Mouse (Mus musculus) adrenal gland, postnatal 4 days (tissue): ENCODE data around the gene Kcnip1. TPM values are rescaled to one million over a fixed set of nuclear protein-coding genes. Genes with fewer than 3 reads are reported as not detected.

ENCODE experiments used
- DNase-seq, 2 experiments: peaks; one replicate each; pipeline ENCODE4 v3.0.0; 2021 to 2022; ENCODE audit warnings: low spot score in 2 of 2, mixed read lengths in 2 of 2
- total RNA-seq, 2 experiments: library from RNA; stranded (reverse); gene quantifications; 2 replicates each; pipeline ENCODE4 v1.2.3; 2021

Kcnip1 gene
- total RNA-seq, 2 experiments from 2014 or later, result 6.6 to 7.3 TPM

DNA sequence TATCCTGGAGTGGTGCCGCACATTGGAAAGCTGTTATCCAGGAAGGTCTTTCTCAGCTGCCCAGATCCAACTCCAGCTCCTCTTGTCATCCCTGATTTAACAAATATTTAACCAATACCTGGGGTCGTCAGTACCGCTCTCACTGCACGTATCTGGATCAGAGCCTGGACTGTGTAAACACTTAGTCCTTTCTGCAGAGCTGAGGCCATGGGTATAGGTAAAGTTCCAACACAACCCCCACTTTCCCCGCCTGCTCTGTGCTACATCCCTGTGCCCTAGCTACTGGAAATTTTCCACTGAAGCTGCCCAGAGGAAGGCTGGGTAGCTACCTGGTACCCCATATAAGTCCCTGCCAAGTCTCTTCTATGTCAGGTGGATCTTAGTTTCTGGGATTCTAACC, 3.0 kb downstream of the Kcnip1 start:
- no peak for DNase-seq

DNA sequence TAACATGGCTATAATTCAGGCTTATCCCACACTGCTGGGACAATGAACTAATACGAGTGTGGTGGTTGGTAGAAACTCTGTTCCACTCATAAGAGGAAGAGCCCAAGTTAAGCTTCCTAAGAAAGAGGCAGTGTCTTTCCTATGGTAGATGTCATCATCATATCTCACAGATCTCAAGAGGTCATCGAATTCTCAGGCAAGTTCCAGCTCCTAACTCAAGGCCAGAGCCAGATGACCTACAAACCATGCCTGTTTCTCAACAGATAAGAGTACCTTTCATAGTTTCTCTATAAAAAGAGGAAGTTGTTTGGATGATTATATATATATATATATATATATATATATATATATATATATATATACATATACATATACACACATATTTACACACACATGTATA, 6.4 kb downstream of the Kcnip1 start:
- no peak for DNase-seq

DNA sequence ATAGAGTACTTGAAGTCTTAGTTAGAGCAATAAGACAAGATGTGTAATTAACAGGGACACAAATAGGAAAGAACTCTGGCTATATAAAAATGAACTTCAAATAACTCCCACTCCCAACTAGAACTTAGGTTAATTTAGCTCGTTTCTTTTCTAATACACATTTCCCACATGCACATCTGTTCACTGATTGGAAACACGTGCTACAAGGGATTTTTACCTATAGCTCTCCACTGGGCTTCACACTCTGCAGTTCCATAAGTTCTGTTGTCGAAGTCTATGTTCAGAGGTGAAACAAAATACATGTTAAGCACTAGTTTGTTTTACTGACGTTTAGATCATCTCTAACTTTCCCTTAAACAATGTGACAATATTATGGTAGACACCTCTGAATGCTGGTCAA, 12.8 kb downstream of the Kcnip1 start:
- no peak for DNase-seq

DNA sequence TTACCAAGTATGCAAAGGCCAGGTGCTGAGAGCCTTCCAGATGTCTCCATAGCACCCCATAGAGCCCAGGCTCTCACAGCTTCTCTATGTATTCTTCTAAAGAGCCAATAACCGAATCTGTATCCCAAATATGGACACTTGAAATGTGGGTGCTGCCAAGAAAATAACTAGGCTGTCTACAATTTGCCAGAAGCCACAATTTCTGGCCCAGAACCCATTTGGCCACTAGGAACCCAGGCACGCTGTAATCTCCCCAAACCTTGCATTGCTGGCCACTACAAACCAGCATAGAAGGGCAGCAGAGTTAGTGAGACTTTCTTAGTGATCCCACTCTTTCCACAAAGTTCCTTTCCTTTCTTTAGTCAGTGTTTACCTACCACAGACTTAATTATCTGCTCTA, 17.8 kb downstream of the Kcnip1 start:
- DNase-seq, result no peak

DNA sequence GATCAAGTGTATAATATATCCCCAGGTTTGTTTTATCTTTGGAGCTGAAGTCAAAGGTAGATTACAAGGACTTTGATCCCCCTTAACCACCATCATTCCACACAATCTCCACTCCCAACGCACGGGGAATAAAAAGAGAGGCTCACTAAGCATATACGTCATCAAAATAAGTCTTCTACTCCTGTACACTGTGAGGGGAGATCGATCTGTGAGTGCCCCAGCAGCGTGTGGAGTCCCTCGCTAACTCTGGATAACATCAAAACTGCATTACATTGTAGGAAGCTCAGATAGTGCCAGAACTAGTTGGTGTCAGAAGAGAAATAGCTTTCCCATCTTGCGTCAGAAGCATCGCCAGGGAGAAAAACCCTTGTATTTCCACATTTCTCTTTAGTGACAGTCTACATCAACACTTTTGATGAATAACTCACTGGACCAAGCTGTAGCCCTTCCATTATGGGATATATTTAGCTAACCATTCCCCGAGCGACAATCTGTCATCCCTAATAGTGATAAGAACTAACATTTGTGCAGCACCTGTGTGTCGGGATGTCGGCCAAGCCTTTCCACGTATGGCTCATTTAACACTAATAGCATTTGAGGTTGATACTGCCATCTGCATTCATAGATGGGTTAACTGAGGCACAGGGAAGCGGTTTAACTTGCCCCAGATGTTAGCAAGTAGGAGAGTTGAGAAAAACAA, 18.5 kb downstream of the Kcnip1 start:
- DNase-seq, result no peak

DNA sequence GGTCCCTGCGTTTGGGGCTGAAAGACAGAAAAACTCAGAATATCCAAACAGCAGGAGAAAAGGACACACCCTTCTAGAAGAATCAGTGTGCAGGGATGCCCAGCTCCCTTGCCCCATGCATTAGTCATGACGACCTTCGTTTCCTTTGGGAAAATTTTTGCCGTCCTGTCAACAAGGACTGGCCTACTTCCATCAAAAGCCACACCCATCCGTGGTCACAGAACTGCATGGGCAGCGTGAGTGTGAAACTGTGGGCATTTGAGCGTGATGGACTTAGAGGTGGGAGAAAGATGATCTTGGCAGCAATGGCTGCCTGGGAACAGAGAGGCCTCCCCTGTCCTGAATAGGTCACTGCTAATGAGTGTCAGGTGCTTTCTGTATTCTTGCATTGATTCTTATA, 20.8 kb downstream of the Kcnip1 start:
- no peak for DNase-seq

DNA sequence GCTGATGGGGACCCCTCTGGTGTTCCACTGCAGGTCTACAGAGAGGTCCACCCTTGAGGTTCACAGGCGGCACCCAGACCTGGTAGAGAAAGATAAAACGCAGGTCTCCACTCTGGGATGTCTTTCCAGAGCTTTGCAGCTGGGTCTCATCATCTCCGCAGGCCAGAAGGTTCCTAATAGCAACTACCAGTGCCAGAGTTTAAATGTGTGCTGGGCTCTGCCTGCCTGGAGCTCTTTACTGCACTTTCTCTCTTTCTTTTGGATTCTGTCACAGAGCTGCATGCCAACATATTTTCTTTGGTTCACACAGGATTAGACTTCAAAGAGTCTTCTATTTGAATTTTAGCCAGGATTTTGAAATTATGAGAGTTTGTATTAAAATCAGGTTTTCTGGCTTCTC, 23.8 kb downstream of the Kcnip1 start:
- DNase-seq, result no peak

DNA sequence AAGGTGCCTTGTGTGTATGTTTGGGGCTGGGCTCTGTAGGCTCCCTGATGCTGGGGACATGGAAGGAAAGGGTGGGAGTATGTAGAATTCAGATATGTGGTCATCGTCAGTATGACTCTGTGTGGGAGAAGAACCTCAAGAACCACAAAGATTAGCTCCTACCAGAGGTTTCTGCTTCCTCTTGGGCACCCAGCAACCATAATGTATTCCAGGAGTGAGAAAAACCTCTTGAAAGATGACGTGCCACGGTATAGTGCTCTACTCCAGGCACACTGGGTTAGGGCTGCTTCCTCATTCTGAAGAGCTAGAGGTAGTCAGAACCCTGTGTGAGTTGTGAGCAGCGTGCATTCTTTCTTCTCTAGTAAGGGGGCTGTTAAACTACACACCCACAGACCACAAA, 25.2 kb downstream of the Kcnip1 start:
- no peak for DNase-seq

DNA sequence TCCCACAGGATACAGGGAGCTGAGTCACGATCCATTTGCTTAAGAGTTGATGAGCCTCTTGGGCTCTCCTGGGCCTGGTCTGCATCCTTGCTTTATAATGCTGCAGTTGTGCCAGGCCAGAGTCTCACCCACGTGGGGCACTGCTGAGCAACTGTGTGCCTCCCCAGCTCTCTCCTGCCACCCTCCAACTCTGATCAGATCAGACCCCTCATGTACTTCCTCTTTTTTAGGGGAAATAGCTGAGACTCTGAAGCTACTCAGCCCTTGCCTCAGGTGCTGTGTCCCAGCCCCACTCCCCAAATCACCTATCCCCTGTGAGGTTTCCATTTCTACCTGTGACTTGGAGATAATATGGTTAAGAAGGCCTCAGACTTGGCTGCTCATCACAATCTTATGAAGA, 27.6 kb downstream of the Kcnip1 start:
- DNase-seq, result no peak

DNA sequence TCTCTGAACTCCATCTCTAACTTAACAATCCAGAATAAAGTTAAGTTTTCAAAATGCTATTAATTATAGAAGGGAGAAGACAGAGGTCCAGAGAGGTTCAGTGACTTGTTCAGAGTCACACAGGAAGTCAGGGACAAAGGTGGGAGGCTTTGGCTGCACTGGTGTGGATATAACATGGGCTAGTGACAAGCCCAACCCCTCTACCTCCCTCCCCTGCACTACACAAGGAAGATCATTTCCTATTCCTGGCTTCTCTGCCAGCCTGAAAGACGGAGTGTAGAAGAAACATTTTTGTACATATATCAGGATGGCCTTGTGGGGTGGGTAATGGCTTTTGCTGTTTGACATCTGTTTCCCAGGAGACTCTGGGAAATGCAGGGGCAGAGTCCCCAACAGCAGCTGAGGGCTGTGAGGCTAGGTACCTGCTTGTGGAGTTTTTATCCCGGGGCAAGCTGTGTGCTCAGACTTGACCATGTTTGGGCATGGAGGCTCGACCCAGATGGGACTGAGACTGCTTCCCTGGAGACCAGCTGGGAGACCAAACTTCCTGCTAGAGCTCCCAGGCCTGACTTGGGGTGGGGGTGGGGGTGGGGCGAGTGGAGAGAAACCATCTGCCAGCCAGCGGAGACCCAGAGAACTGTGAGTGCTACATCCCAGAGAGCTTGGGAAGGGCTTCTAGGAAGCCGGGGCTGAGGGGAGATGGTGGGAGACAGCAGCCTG, 30.1 kb downstream of the Kcnip1 start, which contains the start of gene Kcnmb1:
Gene Kcnmb1, plus strand, starts transcription at position 326 of the 720 bp plus-strand sequence.
- no peak for DNase-seq

DNA sequence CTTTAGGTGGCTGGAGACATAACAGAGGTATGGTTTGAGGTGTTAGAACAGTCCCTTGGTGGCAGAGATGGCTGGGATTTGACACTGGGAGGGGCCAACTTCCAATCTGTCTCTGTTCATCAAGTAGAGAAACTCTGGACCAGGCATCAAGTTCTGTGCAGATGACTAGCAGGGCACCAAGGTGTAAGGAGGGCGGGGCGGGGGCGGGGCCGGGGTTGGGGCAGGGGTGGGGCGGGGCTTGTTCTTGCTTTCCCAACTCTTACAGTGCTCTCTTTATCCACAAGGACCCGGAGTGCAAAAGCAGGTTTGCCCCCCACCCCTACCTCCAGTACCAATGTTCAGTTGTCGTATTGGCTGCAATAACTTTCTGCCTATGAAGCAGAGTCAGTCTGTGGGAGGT, 30.8 kb downstream of the Kcnip1 start:
- DNase-seq, result no peak

DNA sequence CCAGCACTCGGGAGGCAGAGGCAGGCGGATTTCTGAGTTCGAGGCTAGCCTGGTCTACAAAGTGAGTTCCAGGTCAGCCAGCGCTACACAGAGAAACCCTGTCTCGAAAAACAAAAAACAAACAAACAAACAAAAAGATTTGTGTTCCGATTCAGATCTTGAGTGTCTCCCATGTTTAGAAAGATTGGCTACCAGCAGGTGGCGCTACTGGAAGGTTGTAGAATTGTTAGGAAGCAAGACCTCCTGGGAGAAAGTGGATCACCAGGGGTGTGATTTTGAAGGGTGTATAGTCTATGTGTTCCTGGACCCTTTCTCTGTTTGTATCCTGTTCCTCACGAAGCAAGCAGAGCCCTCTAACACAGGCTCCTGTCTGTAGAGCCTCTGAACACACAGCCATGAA, 34.2 kb downstream of the Kcnip1 start:
- no peak for DNase-seq

DNA sequence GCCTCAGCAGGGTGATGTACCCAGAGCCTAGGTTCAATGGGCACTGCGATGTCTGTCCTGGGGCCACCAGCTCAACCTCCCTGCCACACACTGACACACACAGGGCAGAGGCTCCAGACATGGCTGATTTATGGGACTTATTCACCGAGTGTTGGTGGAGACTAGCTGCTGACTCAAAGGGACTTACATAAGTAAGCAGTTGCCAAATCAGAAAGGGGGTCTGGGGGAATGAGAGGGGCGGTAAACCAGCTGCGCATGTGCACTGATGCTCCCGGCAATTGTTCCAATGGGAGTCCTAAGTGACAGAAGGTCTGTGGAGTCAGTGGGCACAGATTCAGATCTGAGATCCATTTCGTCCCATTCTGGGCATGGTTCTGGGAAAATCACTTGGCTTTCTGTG, 35.4 kb downstream of the Kcnip1 start:
- no peak for DNase-seq

DNA sequence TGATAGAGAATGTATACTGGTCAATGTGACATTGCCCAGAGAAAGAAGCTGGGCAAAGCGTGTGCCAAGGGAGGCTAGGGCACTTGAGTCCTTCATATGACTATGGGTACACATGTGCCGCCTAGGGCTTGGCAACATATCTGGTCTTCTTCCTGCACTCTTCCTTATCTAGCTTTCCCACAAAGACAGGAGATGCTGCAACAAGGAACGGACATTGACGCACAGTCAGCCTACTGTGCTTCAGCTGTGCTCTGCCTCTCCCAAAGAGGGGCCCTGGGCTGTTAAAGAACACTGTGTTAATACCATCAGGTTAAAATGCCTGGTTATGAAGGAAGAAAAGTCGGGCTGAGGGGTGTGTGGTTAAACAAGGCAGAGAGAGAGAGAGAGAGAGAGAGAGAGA, 36.3 kb downstream of the Kcnip1 start:
- DNase-seq, result no peak

DNA sequence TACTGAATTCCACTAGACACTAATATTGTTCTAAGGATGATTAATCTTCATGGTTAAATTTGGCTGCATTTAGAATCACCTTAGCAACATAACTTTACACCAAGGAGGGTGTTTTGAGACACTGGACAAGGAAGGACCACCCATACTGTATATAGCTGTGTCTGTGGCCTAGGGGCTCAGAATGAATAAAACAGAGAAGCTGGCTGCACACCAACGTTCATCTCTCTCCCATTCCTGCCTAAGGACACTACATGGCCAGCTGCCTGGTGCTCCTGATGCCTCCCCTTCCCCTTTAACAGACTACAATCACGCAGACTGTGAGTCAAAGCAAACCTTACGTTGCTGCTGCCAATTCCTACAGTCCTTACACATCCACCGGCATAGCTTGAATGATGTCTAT, 37.0 kb downstream of the Kcnip1 start:
- DNase-seq, result no peak

DNA sequence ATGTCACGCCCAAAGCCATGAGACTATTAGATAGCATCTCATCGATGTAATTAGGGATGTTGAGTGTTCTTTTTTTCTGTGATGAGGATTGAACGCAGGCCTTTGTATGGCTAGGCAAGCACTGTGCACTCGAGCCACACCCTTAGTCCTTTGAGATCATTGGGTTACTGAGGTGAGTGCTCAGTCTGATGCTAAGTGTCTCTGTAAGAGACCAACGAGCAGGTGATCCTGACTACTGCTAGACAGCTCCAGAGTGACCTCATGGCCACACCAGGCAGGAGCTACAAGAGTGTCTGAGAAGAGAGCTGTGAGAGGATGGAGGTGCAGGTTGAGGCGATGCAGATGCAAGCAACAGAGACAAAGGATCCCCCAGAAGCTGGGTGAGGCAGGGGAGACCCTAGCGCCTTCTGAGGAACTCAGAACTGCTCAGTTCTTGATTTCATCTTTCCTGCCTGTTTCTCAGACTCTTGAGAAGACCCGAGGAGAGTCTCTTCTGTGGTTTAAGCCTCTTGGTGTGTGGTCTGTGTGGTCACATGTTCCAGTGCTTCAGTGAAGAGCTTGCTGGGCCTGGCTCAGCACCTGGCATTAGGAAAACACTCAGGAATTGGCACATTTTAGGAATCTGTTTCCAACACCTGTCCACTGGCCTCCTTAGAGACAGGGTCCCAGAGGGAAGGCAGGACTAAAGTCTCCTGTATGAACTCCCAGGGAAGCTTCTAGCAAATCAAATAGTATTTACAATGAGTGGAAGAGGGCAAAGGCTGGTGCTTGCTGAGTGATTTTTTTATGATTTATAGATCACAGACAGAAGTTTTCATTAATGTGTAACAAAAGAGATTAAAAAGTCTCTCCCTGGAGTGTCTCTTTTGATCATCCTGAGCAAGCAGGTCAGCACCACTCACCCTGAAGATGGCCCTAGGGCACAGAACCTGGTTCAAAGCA, 41.0 kb downstream of the Kcnip1 start:
- DNase-seq, result no peak

DNA sequence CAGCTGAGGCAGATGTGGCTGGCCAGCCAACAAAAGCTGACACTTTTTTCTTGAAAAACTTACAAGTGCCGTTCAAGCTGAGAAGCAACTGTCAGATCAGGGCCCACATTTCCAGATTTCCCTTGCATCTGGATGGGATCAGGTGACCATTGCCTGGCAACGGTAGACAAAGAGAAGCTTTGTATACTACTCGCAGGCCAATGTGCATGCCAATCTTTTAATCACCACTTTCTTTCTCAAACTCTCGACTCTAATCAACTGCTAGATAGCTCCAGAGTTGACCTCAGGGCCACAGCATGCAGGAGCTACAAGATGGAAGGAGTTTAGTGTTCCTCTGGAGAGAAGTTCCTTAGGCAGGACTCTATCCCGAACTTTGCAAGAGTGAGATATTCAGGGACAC, 41.8 kb downstream of the Kcnip1 start:
- DNase-seq, result no peak

DNA sequence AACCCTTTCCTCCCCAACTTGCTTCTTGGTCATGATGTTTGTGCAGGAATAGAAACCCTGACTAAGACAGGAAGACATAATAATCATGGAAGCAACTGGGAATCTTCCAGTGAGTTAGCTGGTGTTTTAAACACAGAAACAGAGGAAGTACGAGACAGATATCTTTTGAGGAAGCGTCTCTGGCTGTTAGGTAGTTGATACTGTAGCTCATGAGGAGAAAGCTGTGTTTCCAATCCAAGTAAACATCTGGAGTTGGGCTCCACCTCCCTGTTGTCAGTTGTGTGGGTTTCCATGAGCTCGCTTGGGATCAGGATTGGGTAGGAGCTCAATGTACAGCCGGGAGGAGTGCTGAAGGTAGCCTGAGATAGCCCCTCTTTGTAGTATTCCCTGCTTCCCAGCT, 46.5 kb downstream of the Kcnip1 start:
- no peak for DNase-seq

DNA sequence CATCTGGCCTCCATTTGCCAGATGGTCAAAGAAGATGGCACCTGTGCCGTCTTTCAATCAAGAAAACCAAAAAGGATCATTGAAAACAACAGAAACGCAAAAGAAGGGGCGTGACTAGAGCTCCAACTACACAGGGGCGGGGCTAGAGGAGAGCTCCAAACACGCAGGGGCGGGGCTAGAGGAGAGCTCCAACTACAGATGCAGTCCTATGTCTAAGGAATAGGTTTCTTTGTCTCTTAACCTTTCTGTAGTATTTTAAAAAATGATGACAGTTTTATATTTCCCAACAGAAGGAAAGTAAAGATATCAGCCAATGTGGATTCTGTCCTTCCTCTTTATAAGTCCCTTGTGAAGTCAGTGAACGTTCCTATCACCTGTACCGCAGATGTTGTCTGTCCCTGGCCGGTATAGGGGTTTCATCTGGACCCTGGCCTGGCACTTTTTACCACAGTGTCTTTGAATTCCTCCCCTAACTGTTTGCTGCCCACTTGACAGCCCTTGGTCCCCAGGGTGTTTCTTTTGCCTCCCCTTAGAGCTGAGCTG, 48.1 kb downstream of the Kcnip1 start:
- no peak for DNase-seq

DNA sequence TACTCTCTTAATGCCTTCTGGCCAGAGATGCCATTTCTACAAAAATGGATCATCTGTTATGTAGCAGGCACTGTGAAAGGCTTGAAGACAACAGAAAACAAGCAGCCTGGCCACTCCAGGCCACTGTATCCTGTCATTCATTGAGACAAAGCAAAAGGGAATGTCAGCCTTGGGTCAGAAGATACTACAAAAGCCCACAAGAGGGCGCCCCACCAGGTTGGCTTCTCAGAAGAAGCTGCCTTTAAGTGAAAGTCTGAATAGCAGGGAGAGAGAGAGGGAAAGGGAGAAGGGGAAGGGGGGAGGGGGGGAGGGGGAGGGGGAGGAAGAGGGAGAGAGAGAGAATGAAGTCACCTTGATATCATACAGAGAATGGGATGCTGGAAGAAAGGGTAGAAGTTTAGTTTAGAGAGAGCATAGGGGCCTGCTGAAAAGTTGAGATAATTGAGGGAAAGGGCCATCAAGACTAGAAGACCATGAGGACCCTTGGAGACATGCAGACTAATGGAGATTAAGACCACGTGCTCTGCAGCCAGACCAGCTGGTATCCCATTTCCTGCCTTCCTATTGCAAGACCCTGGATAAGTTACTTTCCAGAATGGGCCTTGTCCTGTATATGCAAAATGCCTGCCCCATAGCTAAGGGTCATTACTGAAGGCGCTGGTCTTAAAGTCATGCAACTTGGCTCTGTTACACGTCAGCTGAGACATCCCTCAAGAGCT, 48.7 kb downstream of the Kcnip1 start:
- DNase-seq, result no peak

DNA sequence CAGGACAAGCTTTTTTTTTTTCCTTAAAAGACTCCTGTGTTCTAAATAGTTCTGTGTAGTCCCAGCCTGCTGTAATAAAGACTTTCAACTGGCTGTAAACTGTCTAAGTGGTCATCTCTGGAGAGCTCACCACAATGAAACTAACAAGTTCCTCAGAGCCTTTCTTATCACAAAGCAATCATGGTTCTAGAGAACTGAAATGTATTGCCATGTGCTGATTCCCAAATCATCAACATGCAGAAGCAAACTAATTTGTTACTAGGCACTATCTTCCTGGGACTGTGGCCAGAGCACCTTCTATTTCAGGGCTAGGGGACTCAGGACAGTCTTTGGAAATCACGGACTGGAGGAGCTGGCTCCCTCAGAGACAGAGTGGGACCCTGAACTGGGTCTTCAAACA, 49.4 kb downstream of the Kcnip1 start:
- no peak for DNase-seq
